Mouse (Mus musculus): Measurements from ENCODE around the gene Wdr6. TPM values are rescaled to one million over a fixed set of nuclear protein-coding genes. Genes with fewer than 3 reads are reported as not detected.
"Not testable (repeated sequence)": the region's sequence is repeated elsewhere in the genome, so short reads cannot be mapped to it uniquely, and the experiment has no call there.

The Wdr6 gene
- 254 and 285 TPM in 2 replicates for polyA plus RNA-seq (2016; fragmentation: Nextera tagmentation; extraction: Ambion mirVana)

GRCm38 (mm10) chr9:108578545-108579343 is at the start of gene Wdr6:
Wdr6 (minus strand) TSS chr9:108578739.
- H3K36me3 ChIP-seq (replicated peaks) = peaks cover 41% of the 10 kb centered on the region
- H3K27ac ChIP-seq = peak within 1 kb of the TSS; percentile 97
- peak within 1 kb of the TSS; percentile 97 for H3K9ac ChIP-seq
- H3K9me3 ChIP-seq = no peaks in the 10 kb centered on the region
- H3K4me3 ChIP-seq (replicated peaks) = peak within 1 kb of the TSS; percentile 78
- H3K4me1 ChIP-seq = peaks cover 57% of the 10 kb centered on the region
- H3K27me3 ChIP-seq = no peaks in the 10 kb centered on the region
- 5% methylated on average over 51 of the region's 51 CpGs for WGBS
- H3K4me2 ChIP-seq = peak within 1 kb of the TSS; percentile 90
- ATAC-seq (ENCODE audit: low FRiP score) = peak; percentile 98

GRCm38 (mm10) chr9:108628141-108628540 is 49.6 kb upstream of the Wdr6 start:
- Histone ChIP-seq H3K9ac (no peak overlapping the region), H3K27me3 (no peaks in the 10 kb centered on the region), H3K9me3 (no peaks in the 10 kb centered on the region), H3K4me3 (replicated peaks) (no peak overlapping the region), H3K27ac (no peak overlapping the region), H3K4me1 (no peaks in the 10 kb centered on the region), H3K36me3 (replicated peaks) (peaks cover 15% of the 10 kb centered on the region; the same call in 1 of the 2 replicates), H3K4me2 (no peak overlapping the region)
- no peak for ATAC-seq (ENCODE audit: low FRiP score)
- WGBS = 90% methylated on average over 4 of the region's 4 CpGs

GRCm38 (mm10) chr9:108626498-108626897 is 48.0 kb upstream of the Wdr6 start:
- Histone ChIP-seq H3K27ac (no peak overlapping the region), H3K9ac (no peak overlapping the region), H3K9me3 (no peaks in the 10 kb centered on the region), H3K4me1 (no peaks in the 10 kb centered on the region), H3K27me3 (no peaks in the 10 kb centered on the region), H3K4me2 (no peak overlapping the region), H3K36me3 (replicated peaks) (peaks cover 15% of the 10 kb centered on the region; the same call in 1 of the 2 replicates), H3K4me3 (replicated peaks) (no peak overlapping the region)
- no peak for ATAC-seq (ENCODE audit: low FRiP score)
- 87% methylated on average over 2 of the region's 2 CpGs for WGBS

GRCm38 (mm10) chr9:108617301-108617700 is 38.8 kb upstream of the Wdr6 start:
- Histone ChIP-seq H3K27ac (no peak overlapping the region), H3K4me3 (replicated peaks) (no peak overlapping the region), H3K27me3 (no peaks in the 10 kb centered on the region), H3K4me2 (no peak overlapping the region), H3K36me3 (replicated peaks) (peaks cover 60% of the 10 kb centered on the region), H3K4me1 (no peaks in the 10 kb centered on the region), H3K9me3 (no peaks in the 10 kb centered on the region), H3K9ac (no peak overlapping the region)
- no peak for ATAC-seq (ENCODE audit: low FRiP score)
- 93% methylated on average over 1 of the region's 1 CpGs for WGBS

GRCm38 (mm10) chr9:108611488-108611887 is 32.9 kb upstream of the Wdr6 start:
- H3K36me3 ChIP-seq (replicated peaks) = peaks cover 86% of the 10 kb centered on the region
- 98% methylated on average over 10 of the region's 10 CpGs for WGBS
- no peaks in the 10 kb centered on the region for H3K27me3 ChIP-seq
- H3K9ac ChIP-seq = no peak overlapping the region
- H3K9me3 ChIP-seq = no peaks in the 10 kb centered on the region
- H3K4me2 ChIP-seq = no peak overlapping the region
- no peak overlapping the region for H3K27ac ChIP-seq
- ATAC-seq (ENCODE audit: low FRiP score) = no peak
- no peaks in the 10 kb centered on the region for H3K4me1 ChIP-seq
- H3K4me3 ChIP-seq (replicated peaks) = no peak overlapping the region

- no peaks in the 10 kb centered on the region for H3K9me3 ChIP-seq
- H3K4me2 ChIP-seq = no peak overlapping the region
- 91% methylated on average over 4 of the region's 4 CpGs for WGBS
- no peak for ATAC-seq (ENCODE audit: low FRiP score)
- no peak overlapping the region for H3K4me3 ChIP-seq (replicated peaks)
- peaks cover 91% of the 10 kb centered on the region for H3K36me3 ChIP-seq (replicated peaks)
- no peak overlapping the region for H3K27ac ChIP-seq
- H3K9ac ChIP-seq = no peak overlapping the region
- no peaks in the 10 kb centered on the region for H3K4me1 ChIP-seq
- H3K27me3 ChIP-seq = no peaks in the 10 kb centered on the region
Measured at GRCm38 (mm10) chr9:108608889-108609288, 30.4 kb upstream of the Wdr6 start.

- 94% methylated on average over 5 of the region's 5 CpGs for WGBS
- H3K9me3 ChIP-seq; H3K27ac ChIP-seq; H3K4me2 ChIP-seq; ATAC-seq (ENCODE audit: low FRiP score); H3K9ac ChIP-seq; H3K4me1 ChIP-seq; H3K4me3 ChIP-seq (replicated peaks); H3K27me3 ChIP-seq: not testable (repeated sequence)
- peaks cover 93% of the 10 kb centered on the region for H3K36me3 ChIP-seq (replicated peaks)
Measured at GRCm38 (mm10) chr9:108607929-108608328, 29.4 kb upstream of the Wdr6 start.

GRCm38 (mm10) chr9:108601986-108602385 is 23.4 kb upstream of the Wdr6 start:
- Histone ChIP-seq H3K4me3 (replicated peaks) (no peak overlapping the region), H3K36me3 (replicated peaks) (peaks cover 38% of the 10 kb centered on the region), H3K4me1 (peaks cover 9% of the 10 kb centered on the region), H3K9me3 (no peaks in the 10 kb centered on the region), H3K27ac (no peak overlapping the region), H3K9ac (no peak overlapping the region), H3K4me2 (no peak overlapping the region), H3K27me3 (no peaks in the 10 kb centered on the region)
- no peak for ATAC-seq (ENCODE audit: low FRiP score)
- WGBS = 88% methylated on average over 4 of the region's 4 CpGs

- WGBS = 69% methylated on average over 2 of the region's 2 CpGs
- Histone ChIP-seq H3K9ac (no peak overlapping the region), H3K4me3 (replicated peaks) (no peak overlapping the region), H3K27me3 (no peaks in the 10 kb centered on the region), H3K4me1 (peaks cover 20% of the 10 kb centered on the region), H3K27ac (no peak overlapping the region), H3K36me3 (replicated peaks) (peaks cover 21% of the 10 kb centered on the region), H3K9me3 (no peaks in the 10 kb centered on the region), H3K4me2 (no peak overlapping the region)
- no peak for ATAC-seq (ENCODE audit: low FRiP score)
Measured at GRCm38 (mm10) chr9:108600011-108600410, 21.5 kb upstream of the Wdr6 start.

GRCm38 (mm10) chr9:108599021-108599566 is 20.6 kb upstream of the Wdr6 start:
- no peak for ATAC-seq (ENCODE audit: low FRiP score)

GRCm38 (mm10) chr9:108596998-108597764 is 18.6 kb upstream of the Wdr6 start, which contains the start of gene P4htm:
P4htm (minus strand) TSS chr9:108597667.
- ATAC-seq (ENCODE audit: low FRiP score) = peak; percentile 85
- H3K4me2 ChIP-seq = peak within 1 kb of the TSS; percentile 92
- no peaks in the 10 kb centered on the region; the same call in 1 of the 2 replicates for H3K36me3 ChIP-seq (replicated peaks)
- under 1% methylated on average over 69 of the region's 69 CpGs for WGBS
- no peaks in the 10 kb centered on the region for H3K9me3 ChIP-seq
- H3K27me3 ChIP-seq = no peaks in the 10 kb centered on the region
- peak within 1 kb of the TSS; percentile 76 for H3K4me3 ChIP-seq (replicated peaks)
- H3K27ac ChIP-seq = peak within 1 kb of the TSS; percentile 70
- peaks cover 20% of the 10 kb centered on the region for H3K4me1 ChIP-seq
- peak within 1 kb of the TSS; percentile 69 for H3K9ac ChIP-seq

More at GRCm38 (mm10) chr9:108599021-108599566, 20.6 kb upstream of the Wdr6 start:
- H3K4me2 ChIP-seq = no peak overlapping the region
- peaks cover 13% of the 10 kb centered on the region for H3K36me3 ChIP-seq (replicated peaks)
- WGBS = 85% methylated on average over 4 of the region's 4 CpGs
- no peak overlapping the region for H3K9ac ChIP-seq
- H3K27me3 ChIP-seq = no peaks in the 10 kb centered on the region
- no peaks in the 10 kb centered on the region for H3K9me3 ChIP-seq
- H3K4me1 ChIP-seq = peaks cover 20% of the 10 kb centered on the region
- no peak overlapping the region for H3K27ac ChIP-seq
- H3K4me3 ChIP-seq (replicated peaks) = no peak overlapping the region

GRCm38 (mm10) chr9:108594354-108594753 is 15.8 kb upstream of the Wdr6 start:
- Histone ChIP-seq H3K4me3 (replicated peaks) (no peak overlapping the region), H3K27me3 (no peaks in the 10 kb centered on the region), H3K9ac (no peak overlapping the region), H3K36me3 (replicated peaks) (no peaks in the 10 kb centered on the region; the same call in 1 of the 2 replicates), H3K4me2 (no peak overlapping the region), H3K27ac (no peak overlapping the region), H3K4me1 (peaks cover 26% of the 10 kb centered on the region), H3K9me3 (no peaks in the 10 kb centered on the region)
- WGBS = 87% methylated on average over 3 of the region's 3 CpGs
- ATAC-seq (ENCODE audit: low FRiP score) = no peak
